Mouse (Mus musculus) embryonic facial prominence, embryonic 13.5 days (tissue): ENCODE measurements at regions not wholly inside any gene's neighbourhood (a gene's known extent, or its start where the extent isn't known, plus 50 kb on each side); places are given as distances from the start of the nearest gene placed in this dataset.

Experiments used
- ATAC-seq: fragments of 200-750 bp; cut with Nextera tagmentation; 2 replicates; pipeline ENCODE4 v1.8.0; 2017; ENCODE audit warnings: low read depth; ENCODE audit not compliant: insufficient number of reproducible peaks, insufficient read depth, low FRiP score, low TSS enrichment
- H3K27ac ChIP-seq: fragments of 300-500 bp; sonication (generic); 2 replicates; pipeline ENCODE4 v1.5.1; 2015; ENCODE audit warnings: moderate library complexity, mild to moderate bottlenecking, inconsistent platforms
- H3K27me3 ChIP-seq: fragments of 300-500 bp; sonication (generic); 2 replicates; pipeline ENCODE4 v1.6.1; 2015; ENCODE audit warnings: mild to moderate bottlenecking, inconsistent platforms
- H3K36me3 ChIP-seq: fragments of 300-500 bp; sonication (generic); 2 replicates; pipeline ENCODE4 v1.6.1; 2015; ENCODE audit warnings: mild to moderate bottlenecking, inconsistent platforms
- H3K4me1 ChIP-seq: fragments of 300-500 bp; sonication (generic); 2 replicates; pipeline ENCODE4 v1.6.1; 2015; ENCODE audit warnings: inconsistent platforms
- H3K4me2 ChIP-seq: fragments of 300-500 bp; sonication (generic); 2 replicates; pipeline ENCODE4 v1.6.1; 2015; ENCODE audit warnings: moderate library complexity, mild to moderate bottlenecking, inconsistent platforms
- H3K4me3 ChIP-seq: fragments of 300-500 bp; sonication (generic); 2 replicates; pipeline ENCODE4 v1.5.1; 2015; ENCODE audit warnings: mild to moderate bottlenecking, inconsistent platforms
- H3K9ac ChIP-seq: fragments of 300-500 bp; sonication (generic); 2 replicates; pipeline ENCODE4 v1.6.1; 2015; ENCODE audit warnings: mild to moderate bottlenecking, inconsistent platforms
- H3K9me3 ChIP-seq: fragments of 300-500 bp; sonication (generic); 2 replicates; pipeline ENCODE4 v1.6.1; 2016; ENCODE audit warnings: inconsistent platforms
- WGBS: fragments of 180-500 bp; shearing (Covaris S2); methylation state at CpG from one replicate; pipeline ENCODE4 v1.1.7; 2015; ENCODE audit warnings: mixed read lengths; 5-methylcytosine and 5-hydroxymethylcytosine counted together

DNA sequence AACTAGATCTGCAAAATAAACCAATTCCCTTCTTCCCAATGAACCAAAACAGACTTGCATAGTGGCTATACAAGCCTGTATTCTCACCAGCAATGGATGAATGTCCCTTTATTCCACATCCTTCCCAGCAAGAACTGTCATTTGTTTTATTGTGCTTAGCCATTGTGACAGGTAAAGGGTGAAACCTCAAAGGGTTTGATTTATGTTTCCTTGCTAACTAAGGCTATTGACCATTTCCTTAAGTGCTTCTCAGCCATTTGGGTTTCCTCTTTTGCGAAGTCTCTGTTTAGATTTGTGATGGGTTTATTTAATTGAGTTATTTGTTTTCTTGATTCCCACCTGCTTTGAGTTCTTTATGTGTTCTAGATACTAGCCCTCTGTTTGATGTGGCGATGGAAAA is 281.5 kb downstream of the Klf6 start:
- H3K9me3 ChIP-seq = no peaks in the 10 kb centered on the region
- WGBS = 81% methylated on average over 2 of the region's 2 CpGs
- H3K4me3 ChIP-seq = no peak overlapping the region
- no peak overlapping the region for H3K27ac ChIP-seq
- H3K4me2 ChIP-seq = no peak overlapping the region
- H3K27me3 ChIP-seq = no peaks in the 10 kb centered on the region
- H3K36me3 ChIP-seq = no peaks in the 10 kb centered on the region
- no peak overlapping the region for H3K9ac ChIP-seq
- ATAC-seq = no peak
- no peaks in the 10 kb centered on the region for H3K4me1 ChIP-seq

DNA sequence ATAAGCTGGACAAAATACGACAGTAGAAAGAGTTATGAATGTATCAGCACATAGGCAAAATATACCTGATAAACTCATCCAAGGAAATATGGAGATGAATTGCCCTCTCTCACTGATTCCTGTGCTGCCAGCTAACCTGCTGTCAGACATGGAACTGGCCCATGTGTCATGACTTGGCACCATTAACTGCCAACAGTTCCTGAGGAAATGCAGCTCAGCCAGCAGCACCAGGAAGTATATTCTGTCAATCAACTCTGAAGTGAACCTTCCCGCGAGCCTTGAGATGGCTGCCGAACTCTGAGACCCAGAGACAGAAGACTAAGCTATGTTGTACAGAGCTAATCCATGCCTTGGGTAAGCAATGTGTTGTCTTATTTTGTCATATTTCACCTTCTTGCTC is 292.4 kb downstream of the Klf6 start:
- H3K9ac ChIP-seq = no peak overlapping the region
- no peak for ATAC-seq
- no peak overlapping the region for H3K4me2 ChIP-seq
- no peak overlapping the region for H3K4me3 ChIP-seq
- H3K27me3 ChIP-seq = no peaks in the 10 kb centered on the region
- H3K27ac ChIP-seq = no peak overlapping the region
- no peaks in the 10 kb centered on the region for H3K9me3 ChIP-seq
- no peaks in the 10 kb centered on the region for H3K36me3 ChIP-seq
- WGBS = 82% methylated on average over 4 of the region's 4 CpGs
- peaks cover 8% of the 10 kb centered on the region; the same call in 1 of the 2 replicates for H3K4me1 ChIP-seq

GRCm38 (mm10) chr13:6156191-6156590 is 294.9 kb downstream of the Klf6 start:
- no peak for ATAC-seq
- H3K9ac ChIP-seq = no peak overlapping the region
- H3K36me3 ChIP-seq = no peaks in the 10 kb centered on the region
- H3K4me2 ChIP-seq = no peak overlapping the region
- no peaks in the 10 kb centered on the region for H3K9me3 ChIP-seq
- H3K4me3 ChIP-seq = no peak overlapping the region
- peaks cover 8% of the 10 kb centered on the region; the same call in 1 of the 2 replicates for H3K4me1 ChIP-seq
- H3K27ac ChIP-seq = no peak overlapping the region
- no peaks in the 10 kb centered on the region for H3K27me3 ChIP-seq
- 60% methylated on average over 4 of the region's 4 CpGs for WGBS

GRCm38 (mm10) chr13:6157029-6157428 is 295.7 kb downstream of the Klf6 start:
- H3K4me2 ChIP-seq = no peak overlapping the region
- no peak overlapping the region for H3K9ac ChIP-seq
- no peak overlapping the region for H3K4me3 ChIP-seq
- H3K27me3 ChIP-seq = no peaks in the 10 kb centered on the region
- no peaks in the 10 kb centered on the region for H3K9me3 ChIP-seq
- peaks cover 8% of the 10 kb centered on the region; the same call in 1 of the 2 replicates for H3K4me1 ChIP-seq
- no peaks in the 10 kb centered on the region for H3K36me3 ChIP-seq
- H3K27ac ChIP-seq = no peak overlapping the region
- no peak for ATAC-seq
- WGBS = 14% methylated on average over 3 of the region's 3 CpGs

DNA sequence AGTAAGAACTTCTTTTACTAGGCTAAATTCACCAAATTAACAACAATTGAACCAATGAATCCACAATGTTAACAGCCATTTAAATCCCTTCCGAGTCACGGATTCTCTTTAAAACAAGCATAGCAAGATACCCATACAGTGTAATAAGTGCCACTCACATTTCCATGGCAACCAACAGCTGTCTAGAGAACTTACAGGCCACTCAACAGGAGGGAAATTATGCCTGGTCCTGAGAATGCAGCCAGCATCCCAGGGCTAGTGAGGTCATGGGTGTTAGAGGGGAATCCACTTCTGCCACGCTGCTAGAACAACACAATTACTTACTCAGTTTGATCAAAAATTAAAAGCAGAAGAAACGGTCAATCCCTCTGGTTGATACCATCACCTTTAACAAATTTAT is 296.7 kb downstream of the Klf6 start:
- no peaks in the 10 kb centered on the region for H3K27me3 ChIP-seq
- WGBS = 28% methylated on average over 4 of the region's 4 CpGs
- no peak overlapping the region for H3K4me2 ChIP-seq
- H3K36me3 ChIP-seq = no peaks in the 10 kb centered on the region
- no peak overlapping the region for H3K27ac ChIP-seq
- peaks cover 8% of the 10 kb centered on the region; the same call in 1 of the 2 replicates for H3K4me1 ChIP-seq
- H3K9ac ChIP-seq = no peak overlapping the region
- H3K9me3 ChIP-seq = no peaks in the 10 kb centered on the region
- H3K4me3 ChIP-seq = no peak overlapping the region
- no peak for ATAC-seq

DNA sequence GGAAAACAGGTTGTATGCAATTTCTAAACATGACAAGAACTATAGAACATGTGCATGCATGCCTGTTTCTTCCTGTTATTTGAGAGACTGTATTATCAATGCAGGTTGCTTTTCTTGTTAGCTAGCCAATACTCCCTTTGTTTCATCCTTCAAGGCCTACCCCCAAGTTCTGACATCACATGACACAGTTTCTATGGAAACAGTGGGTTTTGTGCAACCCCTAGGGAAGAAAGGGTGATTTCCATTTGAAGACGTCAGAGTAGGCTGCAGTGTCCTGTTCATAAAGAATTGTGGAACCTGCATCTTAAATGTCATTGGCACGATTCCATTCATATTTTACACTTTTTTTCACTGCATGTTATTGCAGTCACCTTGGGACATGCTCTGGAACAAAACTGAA is 298.1 kb downstream of the Klf6 start:
- Histone ChIP-seq H3K4me1 (peaks cover 8% of the 10 kb centered on the region; the same call in 1 of the 2 replicates), H3K4me3 (no peak overlapping the region), H3K4me2 (no peak overlapping the region), H3K9ac (no peak overlapping the region), H3K27me3 (no peaks in the 10 kb centered on the region), H3K36me3 (no peaks in the 10 kb centered on the region), H3K27ac (no peak overlapping the region), H3K9me3 (no peaks in the 10 kb centered on the region)
- no peak for ATAC-seq
- WGBS = 41% methylated on average over 2 of the region's 2 CpGs

GRCm38 (mm10) chr13:6165916-6166315 is 304.6 kb downstream of the Klf6 start:
- ATAC-seq = no peak
- Histone ChIP-seq H3K9ac (no peak overlapping the region), H3K4me1 (no peaks in the 10 kb centered on the region; the same call in 1 of the 2 replicates), H3K27ac (no peak overlapping the region), H3K36me3 (no peaks in the 10 kb centered on the region), H3K27me3 (no peaks in the 10 kb centered on the region), H3K4me2 (no peak overlapping the region), H3K9me3 (no peaks in the 10 kb centered on the region), H3K4me3 (no peak overlapping the region)
- WGBS = 90% methylated on average over 4 of the region's 4 CpGs

DNA sequence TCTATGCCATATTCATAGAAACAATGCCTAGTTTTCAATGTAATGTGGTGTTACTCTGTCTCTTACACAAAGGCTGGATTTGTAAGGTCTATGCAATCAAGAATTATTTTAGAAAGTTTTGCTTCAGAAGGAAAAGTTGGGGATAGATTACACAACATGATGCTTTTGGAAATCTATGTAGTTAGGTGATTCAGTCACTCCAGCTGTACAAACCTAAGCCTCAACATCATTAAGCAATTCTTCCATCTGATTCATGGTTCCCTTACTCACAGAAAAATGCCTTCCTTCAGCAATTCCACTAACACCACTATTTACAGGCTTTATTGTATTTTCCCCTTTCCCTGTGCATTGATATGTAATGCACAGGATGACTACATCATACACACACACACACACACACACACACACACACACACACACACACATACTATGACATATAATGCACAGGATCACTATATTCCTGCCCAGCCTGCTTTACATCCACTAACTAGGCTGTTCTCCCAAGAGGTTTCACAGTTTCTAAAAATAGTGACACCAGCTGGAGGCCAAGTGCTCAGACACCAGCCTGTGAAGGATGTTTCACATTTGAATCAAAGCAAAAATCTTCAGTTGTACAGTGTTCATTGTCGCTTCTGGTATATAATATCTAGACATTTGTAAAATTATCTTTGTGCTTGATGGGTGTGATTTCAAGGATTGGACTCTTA is 305.9 kb downstream of the Klf6 start:
- Histone ChIP-seq H3K9ac (no peak overlapping the region), H3K36me3 (no peaks in the 10 kb centered on the region), H3K4me1 (no peaks in the 10 kb centered on the region; the same call in 1 of the 2 replicates), H3K4me2 (no peak overlapping the region), H3K27ac (no peak overlapping the region), H3K9me3 (no peaks in the 10 kb centered on the region), H3K27me3 (no peaks in the 10 kb centered on the region), H3K4me3 (no peak overlapping the region)
- 74% methylated on average over 1 of the region's 1 CpGs for WGBS
- no peak for ATAC-seq

GRCm38 (mm10) chr13:6173095-6173494 is 311.8 kb downstream of the Klf6 start:
- Histone ChIP-seq H3K4me3 (no peak overlapping the region), H3K4me2 (no peak overlapping the region), H3K36me3 (no peaks in the 10 kb centered on the region), H3K4me1 (no peaks in the 10 kb centered on the region), H3K27ac (no peak overlapping the region), H3K9ac (no peak overlapping the region), H3K27me3 (no peaks in the 10 kb centered on the region), H3K9me3 (no peaks in the 10 kb centered on the region)
- ATAC-seq = no peak

DNA sequence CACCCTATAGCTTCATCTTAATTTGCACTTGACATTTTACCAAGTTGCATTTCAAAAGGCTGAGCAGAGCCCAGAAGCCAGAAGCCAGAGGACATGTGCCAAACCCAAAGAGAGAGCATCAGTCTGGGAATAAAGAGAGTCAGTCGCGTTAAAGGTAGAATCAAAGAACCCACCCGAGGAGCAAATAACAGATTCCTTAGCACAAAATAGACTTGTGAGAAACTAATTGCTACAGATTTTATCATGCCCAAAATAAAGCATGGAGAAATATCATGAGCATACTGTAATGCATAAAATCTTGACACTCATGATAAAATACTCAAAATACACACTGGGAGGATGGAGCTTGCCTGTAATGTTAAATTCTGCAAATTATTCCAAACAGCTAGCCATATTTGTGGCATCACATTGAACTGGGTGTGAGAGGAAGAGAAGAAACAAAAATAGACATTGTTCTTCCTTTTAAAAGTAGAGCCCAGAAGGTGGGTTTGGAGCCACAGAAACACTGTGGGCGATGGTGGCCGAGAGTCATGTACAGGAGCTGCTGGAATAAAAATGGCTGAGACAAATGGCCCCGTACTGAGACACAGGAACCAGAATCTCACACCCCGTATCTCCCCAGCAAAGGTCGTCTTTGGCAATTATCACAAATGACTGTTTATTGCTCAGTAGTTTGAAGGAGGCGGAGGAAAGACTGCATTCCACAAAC is 317.2 kb downstream of the Klf6 start:
- H3K27me3 ChIP-seq = no peaks in the 10 kb centered on the region
- no peak overlapping the region for H3K27ac ChIP-seq
- H3K9ac ChIP-seq = no peak overlapping the region
- H3K9me3 ChIP-seq = no peaks in the 10 kb centered on the region
- H3K4me3 ChIP-seq = no peak overlapping the region
- no peak overlapping the region for H3K4me2 ChIP-seq
- 69% methylated on average over 9 of the region's 9 CpGs for WGBS
- H3K36me3 ChIP-seq = no peaks in the 10 kb centered on the region
- ATAC-seq = no peak
- no peaks in the 10 kb centered on the region for H3K4me1 ChIP-seq

- H3K9me3 ChIP-seq = no peaks in the 10 kb centered on the region
- WGBS = 83% methylated on average over 3 of the region's 3 CpGs
- no peaks in the 10 kb centered on the region for H3K27me3 ChIP-seq
- no peak overlapping the region for H3K9ac ChIP-seq
- ATAC-seq = no peak
- peaks cover 27% of the 10 kb centered on the region for H3K4me1 ChIP-seq
- H3K27ac ChIP-seq = no peak overlapping the region
- no peaks in the 10 kb centered on the region for H3K36me3 ChIP-seq
- H3K4me3 ChIP-seq = no peak overlapping the region
- H3K4me2 ChIP-seq = no peak overlapping the region
These were observed 327.9 kb downstream of the Klf6 start for GRCm38 (mm10) chr13:6189133-6189532.

DNA sequence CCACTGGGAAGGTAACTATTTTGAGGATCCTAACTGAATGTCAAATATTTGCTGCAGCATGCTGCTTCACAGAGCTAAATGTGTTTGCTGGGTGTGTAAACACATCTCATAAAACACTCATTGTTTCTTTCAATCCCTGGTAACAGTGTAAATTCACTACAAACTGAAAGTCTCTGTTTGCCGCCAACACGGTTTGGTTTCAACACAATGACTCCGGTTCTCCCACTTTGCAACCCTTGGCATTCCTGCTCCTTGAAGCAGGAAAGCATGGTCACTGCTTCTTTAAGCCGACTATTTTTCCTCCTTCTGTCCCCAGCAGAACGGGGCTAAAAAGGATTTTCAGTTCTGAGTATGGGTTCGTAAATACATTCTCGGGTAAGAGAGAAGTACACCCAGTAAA is 328.3 kb downstream of the Klf6 start:
- Histone ChIP-seq H3K27ac (no peak overlapping the region), H3K9me3 (no peaks in the 10 kb centered on the region), H3K36me3 (no peaks in the 10 kb centered on the region), H3K9ac (no peak overlapping the region), H3K4me3 (no peak overlapping the region), H3K27me3 (no peaks in the 10 kb centered on the region), H3K4me2 (no peak overlapping the region), H3K4me1 (peaks cover 31% of the 10 kb centered on the region)
- ATAC-seq = no peak
- 47% methylated on average over 7 of the region's 7 CpGs for WGBS
